Mouse (Mus musculus) testis, adult 2 months (tissue): ENCODE results near the gene H2-Aa.

Source experiments
- CTCF ChIP-seq: fragments of 200-500 bp; IDR thresholded peaks from 2 replicates; pipeline ENCODE4 v1.5.1; 2012; ENCODE audit warnings: low read depth, mild to moderate bottlenecking, inconsistent platforms, low read length, moderate library complexity; ENCODE audit not compliant: control insufficient read depth, insufficient read depth, insufficient replicate concordance
- POLR2A ChIP-seq: fragments of 200-500 bp; IDR thresholded peaks from 2 replicates; pipeline ENCODE4 v1.6.1; 2012; ENCODE audit warnings: low read depth, mild to moderate bottlenecking, inconsistent platforms, low read length, moderate library complexity; ENCODE audit not compliant: control insufficient read depth

DNA sequence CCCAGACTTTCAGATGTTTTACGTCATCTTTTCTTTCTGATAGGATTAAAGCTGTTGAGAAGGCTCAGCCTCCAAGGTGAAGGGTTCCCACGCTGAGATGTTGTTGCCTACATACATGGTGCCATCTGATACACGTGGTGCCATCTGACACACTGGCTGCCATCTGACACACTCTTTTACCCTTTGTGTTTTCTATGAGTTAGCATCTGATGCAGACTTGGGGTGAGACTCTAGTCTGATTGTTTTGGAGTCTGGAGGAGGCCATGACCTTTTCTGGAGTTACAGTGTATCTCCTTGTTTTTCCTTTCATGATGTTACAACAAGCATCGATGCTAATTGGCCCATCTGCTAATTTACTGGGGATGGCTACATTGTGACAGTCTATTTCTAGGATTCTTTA, 43.0 kb downstream of the H2-Aa start:
- no peak for TF ChIP-seq CTCF
- no peak for TF ChIP-seq POLR2A
